Mouse (Mus musculus): Measurements from ENCODE around the gene Prtg. TPM values are rescaled to one million over a fixed set of nuclear protein-coding genes. Genes with fewer than 3 reads are reported as not detected.

The Prtg gene
- polyA plus RNA-seq, 1 experiment from 2014 or later, result 11.1 TPM

DNA sequence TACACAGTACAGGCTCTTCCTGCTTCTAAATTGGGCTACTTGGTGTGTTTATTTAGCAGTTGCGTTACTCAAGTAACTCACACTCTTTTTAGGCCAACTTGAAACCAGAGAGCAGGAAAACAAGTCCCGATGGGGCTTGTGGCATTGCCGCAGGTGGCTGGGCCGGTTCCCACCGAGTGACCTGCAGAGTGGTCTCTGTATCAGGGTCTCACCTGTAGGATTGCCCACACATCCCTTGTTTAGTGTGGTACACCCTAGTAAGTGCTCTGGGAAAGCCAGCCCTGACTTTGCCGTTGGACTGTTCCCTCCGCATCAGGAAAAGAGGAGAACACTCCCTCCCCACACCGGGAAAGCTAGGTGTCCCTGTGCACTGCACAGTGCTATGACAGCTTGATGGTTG is 95.4 kb downstream of the Prtg start:
- Histone ChIP-seq H3K27me3 (ENCODE audit: insufficient read depth, poor library complexity, severe bottlenecking) (no peaks in the 10 kb centered on the region), H3K4me1 (peaks cover 17% of the 10 kb centered on the region), H3K27ac (no peak overlapping the region), H3K9me3 (no peaks in the 10 kb centered on the region), H3K36me3 (peaks cover 37% of the 10 kb centered on the region), H3K4me3 (no peak overlapping the region)
- DNase-seq (ENCODE audit: low spot score), result no peak
- WGBS, result 68% methylated on average over 8 of the region's 8 CpGs

- H3K27me3 ChIP-seq (ENCODE audit: insufficient read depth, poor library complexity, severe bottlenecking), result no peaks in the 10 kb centered on the region
- H3K36me3 ChIP-seq, result peaks cover 43% of the 10 kb centered on the region
- H3K4me1 ChIP-seq, result peaks cover 17% of the 10 kb centered on the region
- WGBS, result 70% methylated on average over 5 of the region's 5 CpGs
- H3K9me3 ChIP-seq, result no peaks in the 10 kb centered on the region
- DNase-seq (ENCODE audit: low spot score), result no peak
- H3K27ac ChIP-seq, result 0 out of 2 replicates have a peak overlapping the region, but pooled peaks have one; percentile 4
- no peak overlapping the region for H3K4me3 ChIP-seq
Observed at GRCm38 (mm10) chr9:72902611-72903010, 95.9 kb downstream of the Prtg start.

DNA sequence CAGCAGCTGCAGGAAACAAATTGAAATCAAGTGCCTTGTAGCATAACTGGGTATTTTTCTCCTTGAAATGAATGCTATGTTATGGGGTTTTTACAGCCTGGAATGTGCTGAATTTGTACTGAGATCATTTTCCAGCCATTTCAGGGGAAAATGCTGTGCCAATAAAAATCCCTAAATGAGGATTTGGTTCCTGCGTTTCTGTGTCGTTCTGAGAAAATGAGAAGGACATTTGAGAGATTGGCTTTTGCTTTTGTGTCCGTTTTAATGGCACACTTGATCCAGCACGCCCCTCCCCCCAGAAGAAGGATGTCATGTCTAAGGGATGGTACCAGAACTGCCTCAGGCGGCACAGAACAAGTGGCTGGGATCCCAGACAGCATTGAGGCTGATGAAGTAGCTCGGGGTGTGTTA is 100.0 kb downstream of the Prtg start:
- no peak overlapping the region for H3K27ac ChIP-seq
- peaks cover 12% of the 10 kb centered on the region for H3K4me1 ChIP-seq
- H3K36me3 ChIP-seq, result peaks cover 75% of the 10 kb centered on the region
- WGBS, result 87% methylated on average over 6 of the region's 6 CpGs
- H3K27me3 ChIP-seq (ENCODE audit: insufficient read depth, poor library complexity, severe bottlenecking), result no peaks in the 10 kb centered on the region
- no peak for DNase-seq (ENCODE audit: low spot score)
- no peaks in the 10 kb centered on the region for H3K9me3 ChIP-seq
- H3K4me3 ChIP-seq, result no peak overlapping the region

- no peak for DNase-seq (ENCODE audit: low spot score)
- Histone ChIP-seq H3K9me3 (no peaks in the 10 kb centered on the region), H3K36me3 (peaks cover 73% of the 10 kb centered on the region), H3K4me3 (no peak overlapping the region), H3K27me3 (ENCODE audit: insufficient read depth, poor library complexity, severe bottlenecking) (no peaks in the 10 kb centered on the region), H3K27ac (no peak overlapping the region), H3K4me1 (no peaks in the 10 kb centered on the region)
- 91% methylated on average over 2 of the region's 2 CpGs for WGBS
Observed at GRCm38 (mm10) chr9:72911381-72911780, 104.7 kb downstream of the Prtg start.

DNA sequence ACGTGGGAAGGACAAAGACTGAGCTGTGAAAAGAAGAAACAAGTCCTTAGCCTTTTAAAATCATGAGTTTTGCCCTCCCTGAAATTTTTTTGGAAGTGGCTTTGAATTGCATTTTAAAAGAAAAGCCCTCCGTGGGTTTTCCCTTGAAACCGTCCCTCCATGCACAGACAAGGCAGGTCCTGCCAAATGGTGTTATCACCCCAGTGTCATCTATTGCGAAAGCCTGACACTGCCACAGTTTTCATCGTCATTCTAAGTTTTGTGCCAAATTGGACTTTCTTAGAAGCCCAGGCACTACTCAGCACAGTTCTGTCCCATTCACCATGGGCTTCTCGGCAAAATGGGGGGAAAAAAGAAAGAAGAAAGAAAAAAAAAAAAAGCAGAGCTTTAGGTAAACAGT is 106.9 kb downstream of the Prtg start:
- 76% methylated on average over 6 of the region's 6 CpGs for WGBS
- Histone ChIP-seq H3K4me1 (no peaks in the 10 kb centered on the region), H3K27me3 (ENCODE audit: insufficient read depth, poor library complexity, severe bottlenecking) (no peaks in the 10 kb centered on the region), H3K9me3 (no peaks in the 10 kb centered on the region), H3K36me3 (peaks cover 54% of the 10 kb centered on the region), H3K4me3 (no peak overlapping the region), H3K27ac (no peak overlapping the region)
- peak; percentile 68 for DNase-seq (ENCODE audit: low spot score)

DNA sequence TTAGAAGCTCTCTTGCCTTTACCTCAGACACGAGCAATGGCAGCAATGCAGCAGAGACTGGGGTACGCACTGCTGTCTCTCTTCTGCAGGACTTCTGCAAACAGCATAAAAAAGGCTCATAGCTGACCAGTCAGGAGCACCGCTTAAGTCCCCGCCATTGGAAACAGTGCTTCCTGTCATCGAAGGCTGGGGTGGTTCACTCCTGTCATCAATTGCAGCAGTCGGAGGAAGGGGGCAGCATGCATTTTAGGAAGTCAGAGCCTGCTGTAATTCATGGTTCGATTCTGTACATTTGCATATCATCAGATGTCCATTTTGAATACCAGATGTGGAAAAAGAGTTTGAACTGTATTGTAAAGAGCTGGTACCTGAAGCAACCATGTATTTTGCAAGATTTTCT is 109.1 kb downstream of the Prtg start:
- no peak overlapping the region for H3K4me3 ChIP-seq
- no peaks in the 10 kb centered on the region for H3K27me3 ChIP-seq (ENCODE audit: insufficient read depth, poor library complexity, severe bottlenecking)
- no peak for DNase-seq (ENCODE audit: low spot score)
- peaks cover 32% of the 10 kb centered on the region for H3K36me3 ChIP-seq
- no peaks in the 10 kb centered on the region for H3K4me1 ChIP-seq
- H3K9me3 ChIP-seq, result no peaks in the 10 kb centered on the region
- H3K27ac ChIP-seq, result no peak overlapping the region
- WGBS, result 58% methylated on average over 7 of the region's 7 CpGs

GRCm38 (mm10) chr9:72923068-72923467 is 116.4 kb downstream of the Prtg start:
- Histone ChIP-seq H3K27me3 (ENCODE audit: insufficient read depth, poor library complexity, severe bottlenecking) (peaks cover 46% of the 10 kb centered on the region), H3K27ac (no peak overlapping the region), H3K4me1 (peaks cover 6% of the 10 kb centered on the region; the same call in 1 of the 2 replicates), H3K9me3 (no peaks in the 10 kb centered on the region), H3K4me3 (no peak overlapping the region), H3K36me3 (no peaks in the 10 kb centered on the region; the same call in 1 of the 2 replicates)
- WGBS, result 75% methylated on average over 3 of the region's 3 CpGs
- DNase-seq (ENCODE audit: low spot score), result no peak

GRCm38 (mm10) chr9:72925021-72925934 is 118.6 kb downstream of the Prtg start, which contains the start of gene Pygo1:
Pygo1 (plus strand) TSS chr9:72925645.
- H3K36me3 ChIP-seq, result no peaks in the 10 kb centered on the region; the same call in 1 of the 2 replicates
- WGBS, result under 1% methylated on average over 108 of the region's 108 CpGs
- peak within 1 kb of the TSS; percentile 91 for H3K27ac ChIP-seq
- no peak for DNase-seq (ENCODE audit: low spot score)
- no peaks in the 10 kb centered on the region for H3K9me3 ChIP-seq
- peak within 1 kb of the TSS; percentile 85 for H3K4me3 ChIP-seq
- H3K27me3 ChIP-seq (ENCODE audit: insufficient read depth, poor library complexity, severe bottlenecking), result peaks cover 47% of the 10 kb centered on the region
- peaks cover 6% of the 10 kb centered on the region; the same call in 1 of the 2 replicates for H3K4me1 ChIP-seq

DNA sequence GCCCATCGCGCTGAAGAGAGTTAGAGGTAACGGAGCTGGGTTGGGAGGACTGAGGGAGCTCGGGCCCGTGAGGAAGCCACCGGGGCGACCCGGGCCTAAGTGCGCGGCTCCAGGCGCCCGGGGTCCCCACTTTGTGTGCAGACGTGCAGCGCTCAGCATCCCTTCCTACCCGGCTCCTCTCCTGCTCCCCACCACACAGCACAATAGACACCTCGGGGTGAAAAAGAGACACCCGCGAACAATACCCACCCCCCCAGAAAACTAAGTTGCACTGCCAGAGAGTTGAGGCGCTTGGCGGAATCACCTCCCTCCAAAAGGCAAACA is 119.2 kb downstream of the Prtg start:
- H3K36me3 ChIP-seq, result no peaks in the 10 kb centered on the region; the same call in 1 of the 2 replicates
- H3K4me3 ChIP-seq, result peak overlapping the region; percentile 85
- 4% methylated on average over 20 of the region's 20 CpGs for WGBS
- H3K27me3 ChIP-seq (ENCODE audit: insufficient read depth, poor library complexity, severe bottlenecking), result peaks cover 47% of the 10 kb centered on the region
- H3K27ac ChIP-seq, result peak overlapping the region; percentile 91
- no peaks in the 10 kb centered on the region for H3K9me3 ChIP-seq
- H3K4me1 ChIP-seq, result peaks cover 6% of the 10 kb centered on the region; the same call in 1 of the 2 replicates
- DNase-seq (ENCODE audit: low spot score), result no peak

DNA sequence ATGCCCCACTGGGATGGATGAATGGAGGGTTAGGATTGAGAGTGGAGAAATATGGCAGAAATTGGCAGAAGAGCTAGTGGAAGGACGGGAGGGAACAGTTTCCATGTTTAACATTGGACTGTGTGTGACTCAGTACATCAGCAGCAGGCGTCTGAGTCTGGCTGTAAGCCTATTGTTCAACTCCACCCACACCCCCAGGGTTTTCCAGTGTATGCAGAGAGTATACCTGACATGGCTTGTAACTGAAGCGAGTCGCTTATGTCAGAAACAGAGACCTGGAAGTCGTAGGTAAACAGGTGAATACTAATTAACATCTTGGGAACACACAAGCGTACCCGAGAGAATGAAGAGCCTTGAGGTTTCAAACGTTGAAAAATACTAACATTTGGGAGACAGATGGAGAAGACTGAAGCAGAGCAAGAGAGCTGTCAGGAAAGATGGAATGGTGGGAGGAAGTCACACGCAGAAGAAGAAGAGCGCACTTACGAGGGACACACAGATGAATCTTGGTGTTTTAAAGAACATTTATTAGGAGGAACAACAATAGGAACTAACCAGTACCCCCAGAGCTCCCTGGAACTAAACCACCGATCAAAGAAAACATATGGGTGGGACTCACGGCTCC is 124.6 kb downstream of the Prtg start:
- H3K4me3 ChIP-seq, result no peak overlapping the region
- no peaks in the 10 kb centered on the region for H3K9me3 ChIP-seq
- H3K27me3 ChIP-seq (ENCODE audit: insufficient read depth, poor library complexity, severe bottlenecking), result peaks cover 19% of the 10 kb centered on the region
- no peaks in the 10 kb centered on the region; the same call in 1 of the 2 replicates for H3K36me3 ChIP-seq
- no peak overlapping the region for H3K27ac ChIP-seq
- no peaks in the 10 kb centered on the region for H3K4me1 ChIP-seq
- 80% methylated on average over 13 of the region's 13 CpGs for WGBS
- DNase-seq (ENCODE audit: low spot score), result no peak

DNA sequence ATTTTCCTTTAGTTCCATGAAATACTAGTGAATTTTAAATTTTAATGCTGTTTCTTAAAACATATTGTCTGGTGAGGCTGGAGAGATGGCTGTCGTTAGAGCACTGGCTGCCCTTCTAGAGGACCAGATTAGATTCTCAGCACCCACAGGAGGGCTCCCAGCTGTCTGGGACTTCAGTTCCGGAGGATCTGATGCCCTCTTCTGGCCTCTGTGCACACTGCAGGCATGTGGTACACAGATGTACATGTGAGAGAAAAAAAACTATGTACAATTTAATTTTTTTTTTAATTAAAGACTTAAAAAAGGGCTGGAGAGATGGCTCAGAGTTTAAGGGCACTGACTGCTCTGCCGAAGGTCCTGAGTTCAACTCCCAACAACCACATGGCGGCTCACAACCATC is 128.6 kb downstream of the Prtg start:
- H3K27me3 ChIP-seq (ENCODE audit: insufficient read depth, poor library complexity, severe bottlenecking), result no peaks in the 10 kb centered on the region
- no peak overlapping the region for H3K27ac ChIP-seq
- 79% methylated on average over 4 of the region's 4 CpGs for WGBS
- no peaks in the 10 kb centered on the region for H3K4me1 ChIP-seq
- no peaks in the 10 kb centered on the region for H3K9me3 ChIP-seq
- H3K4me3 ChIP-seq, result no peak overlapping the region
- DNase-seq (ENCODE audit: low spot score), result no peak
- H3K36me3 ChIP-seq, result no peaks in the 10 kb centered on the region; the same call in 1 of the 2 replicates

DNA sequence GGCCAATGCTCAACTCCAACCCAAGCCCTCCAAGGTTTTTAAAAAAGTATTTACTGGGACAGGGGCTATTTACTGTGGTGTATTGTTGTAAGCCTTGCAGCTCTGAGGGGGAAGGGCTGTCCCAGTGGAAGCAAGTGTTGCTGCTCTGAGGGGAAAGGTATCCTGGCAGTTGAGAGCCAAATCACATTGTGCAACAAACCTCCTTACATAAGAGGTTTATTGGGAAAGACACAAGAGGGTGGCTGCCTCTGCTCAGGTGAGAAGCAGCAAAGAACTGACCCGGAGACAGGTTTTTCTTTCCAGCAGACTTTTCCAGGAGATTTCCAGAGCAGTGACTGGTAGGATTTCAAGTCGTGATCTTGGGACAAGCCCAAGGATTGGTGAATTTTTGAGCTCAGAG is 129.6 kb downstream of the Prtg start:
- no peaks in the 10 kb centered on the region for H3K9me3 ChIP-seq
- H3K27me3 ChIP-seq (ENCODE audit: insufficient read depth, poor library complexity, severe bottlenecking), result no peaks in the 10 kb centered on the region
- 68% methylated on average over 2 of the region's 2 CpGs for WGBS
- H3K4me3 ChIP-seq, result no peak overlapping the region
- H3K4me1 ChIP-seq, result no peaks in the 10 kb centered on the region
- no peaks in the 10 kb centered on the region; the same call in 1 of the 2 replicates for H3K36me3 ChIP-seq
- no peak for DNase-seq (ENCODE audit: low spot score)
- H3K27ac ChIP-seq, result no peak overlapping the region

GRCm38 (mm10) chr9:72943424-72943823 is 136.8 kb downstream of the Prtg start:
- DNase-seq (ENCODE audit: low spot score), result no peak
- Histone ChIP-seq H3K4me1 (no peaks in the 10 kb centered on the region), H3K27me3 (ENCODE audit: insufficient read depth, poor library complexity, severe bottlenecking) (no peaks in the 10 kb centered on the region), H3K27ac (no peak overlapping the region), H3K36me3 (peaks cover 18% of the 10 kb centered on the region), H3K4me3 (no peak overlapping the region), H3K9me3 (peaks cover 3% of the 10 kb centered on the region; the same call in 1 of the 2 replicates)
- 55% methylated on average over 3 of the region's 3 CpGs for WGBS
